Mouse (Mus musculus) liver, embryonic 14.5 days (tissue): ENCODE results near the gene Hsd17b12. TPM values are rescaled to one million over a fixed set of nuclear protein-coding genes. Genes with fewer than 3 reads are reported as not detected.

Experiments used
- ATAC-seq: fragments of 200-750 bp; cut with Nextera tagmentation; 2 replicates; pipeline ENCODE4 v1.8.0; 2017; ENCODE audit warnings: moderate number of reproducible peaks, mild to moderate bottlenecking, moderate library complexity; ENCODE audit not compliant: insufficient read depth
- DNase-seq, 3 experiments: peaks; one replicate each; pipeline ENCODE4 v3.0.0-alpha.2; 2012 to 2013; ENCODE audit warnings: low read depth in 3 of 3, low spot score in 3 of 3
- H3K27ac ChIP-seq: fragments of 300-500 bp; sonication (generic); 2 replicates; pipeline ENCODE4 v1.5.1; 2014; ENCODE audit warnings: moderate library complexity, mild to moderate bottlenecking, control low read depth, inconsistent platforms
- H3K27me3 ChIP-seq: fragments of 300-500 bp; sonication (generic); 2 replicates; pipeline ENCODE4 v1.6.1; 2014; ENCODE audit warnings: mild to moderate bottlenecking, low read length, moderate library complexity; ENCODE audit not compliant: control insufficient read depth, insufficient read depth
- H3K36me3 ChIP-seq: fragments of 300-500 bp; sonication (generic); replicated peaks from 2 replicates; pipeline ENCODE4 v1.6.1; 2014; ENCODE audit warnings: low read depth; ENCODE audit not compliant: control insufficient read depth, insufficient read depth
- H3K4me1 ChIP-seq, 2 experiments: fragments of 200-500 bp in 1 of 2; fragments of 300-500 bp in 1 of 2; sonication (generic) in 1 of 2; replicated peaks; 2 replicates each; pipeline ENCODE4 v1.6.1; 2012 to 2014; ENCODE audit warnings: antibody characterized with exemption in 1 of 2, inconsistent platforms in 1 of 2, low read length in 1 of 2; ENCODE audit not compliant: control insufficient read depth in 2 of 2, insufficient read depth in 2 of 2
- H3K4me2 ChIP-seq: fragments of 300-500 bp; sonication (generic); 2 replicates; pipeline ENCODE4 v1.6.1; 2014; ENCODE audit warnings: low read depth, mild to moderate bottlenecking, control low read depth, moderate library complexity
- H3K4me3 ChIP-seq, 2 experiments: fragments of 200-500 bp in 1 of 2; fragments of 300-500 bp in 1 of 2; sonication (generic) in 1 of 2; 2 replicates each; pipeline ENCODE4 v1.5.1; 2012 to 2014; ENCODE audit warnings: low read depth in 2 of 2, low read length in 2 of 2, mild to moderate bottlenecking in 2 of 2, control low read depth in 1 of 2, inconsistent platforms in 1 of 2, moderate library complexity in 1 of 2; ENCODE audit not compliant: insufficient read depth in 1 of 2
- H3K9ac ChIP-seq: fragments of 300-500 bp; sonication (generic); replicated peaks from 2 replicates; pipeline ENCODE4 v1.6.1; 2014; ENCODE audit warnings: mild to moderate bottlenecking, control low read depth, moderate library complexity
- H3K9me3 ChIP-seq: fragments of 300-500 bp; sonication (generic); 2 replicates; pipeline ENCODE4 v1.6.1; 2016; ENCODE audit warnings: low read length, mixed read lengths; ENCODE audit not compliant: control insufficient read depth
- CTCF ChIP-seq: IDR thresholded peaks from 2 replicates; pipeline ENCODE4 v1.5.1; 2016; ENCODE audit warnings: antibody characterized with exemption, low read depth, control low read depth
- EP300 ChIP-seq: IDR thresholded peaks from 2 replicates; pipeline ENCODE4 v1.6.1; 2016; ENCODE audit warnings: antibody characterized with exemption, low read depth
- WGBS: fragments of 180-500 bp; shearing (Covaris S2); extraction: QIAGEN DNeasy Blood & Tissue Kit; methylation state at CpG from one replicate; pipeline ENCODE4 v1.1.7; 2014; ENCODE audit not compliant: insufficient replicate concordance; 5-methylcytosine and 5-hydroxymethylcytosine counted together
- polyA plus RNA-seq, 2 experiments: library from polyadenylated mRNA; depleted of rRNA in 1 of 2; stranded (reverse) in 1 of 2; unstranded in 1 of 2; fragments of >200 nt; fragmentation: Nextera tagmentation in 1 of 2; extraction: Ambion mirVana in 1 of 2; gene quantifications; 2 replicates each; pipeline versions ENCODE4 v1.2.1 to v1.2.3; 2012 to 2014

Gene Hsd17b12
- polyA plus RNA-seq (2012; rRNA removed) (20.5 and 31.7 TPM in 2 replicates), polyA plus RNA-seq (2014; fragmentation: Nextera tagmentation; extraction: Ambion mirVana) (59.3 and 61.9 TPM in 2 replicates)

GRCm38 (mm10) chr2:94157592-94158519 lies at the start of gene Hsd17b12:
Gene Hsd17b12, minus strand, starts transcription at chr2:94157964.
- H3K36me3 ChIP-seq, result no peaks in the 10 kb centered on the region
- ATAC-seq, result peak; percentile 98
- H3K4me2 ChIP-seq, result peak within 1 kb of the TSS; percentile 81
- H3K9me3 ChIP-seq, result no peaks in the 10 kb centered on the region
- H3K4me3 ChIP-seq, result peak within 1 kb of the TSS; percentile 67 to 81
- TF ChIP-seq EP300, result no peak
- TF ChIP-seq CTCF, result peak; percentile 22; the same call in 1 of the 2 replicates
- under 1% methylated on average over 69 of the region's 69 CpGs for WGBS
- H3K27ac ChIP-seq, result peak within 1 kb of the TSS; percentile 55
- H3K27me3 ChIP-seq, result no peaks in the 10 kb centered on the region
- peaks cover 5 to 13% of the 10 kb centered on the region in 2 experiments for H3K4me1 ChIP-seq
- H3K9ac ChIP-seq, result peak within 1 kb of the TSS; percentile 88
- peak; percentile 100 for DNase-seq

- Histone ChIP-seq H3K9me3 (no peaks in the 10 kb centered on the region), H3K4me3 (no peak overlapping the region), H3K4me2 (no peak overlapping the region), H3K27ac (no peak overlapping the region), H3K27me3 (no peaks in the 10 kb centered on the region; the same call in 1 of the 2 replicates), H3K36me3 (no peaks in the 10 kb centered on the region), H3K9ac (no peak overlapping the region), H3K4me1 (no peaks in the 10 kb centered on the region)
- TF ChIP-seq EP300 (no peak), CTCF (no peak)
- no peak for ATAC-seq
- no peak for DNase-seq
- 81% methylated on average over 2 of the region's 2 CpGs for WGBS
Measured at GRCm38 (mm10) chr2:94184906-94185305, 27.1 kb upstream of the Hsd17b12 start.

- TF ChIP-seq EP300 (no peak), CTCF (no peak)
- H3K4me2 ChIP-seq, result no peak overlapping the region
- no peaks in the 10 kb centered on the region for H3K4me1 ChIP-seq
- H3K27me3 ChIP-seq, result no peaks in the 10 kb centered on the region; the same call in 1 of the 2 replicates
- H3K4me3 ChIP-seq, result no peak overlapping the region
- H3K36me3 ChIP-seq, result no peaks in the 10 kb centered on the region
- no peaks in the 10 kb centered on the region for H3K9me3 ChIP-seq
- no peak overlapping the region for H3K27ac ChIP-seq
- ATAC-seq (no peak), DNase-seq (no peak)
- no peak overlapping the region for H3K9ac ChIP-seq
- WGBS, result 29% methylated on average over 6 of the region's 6 CpGs
Measured at GRCm38 (mm10) chr2:94184142-94184541, 26.4 kb upstream of the Hsd17b12 start.

- Histone ChIP-seq H3K4me2 (peak overlapping the region; percentile 82), H3K4me3 (peak overlapping the region in 1 of 2 experiments; percentile 90; a peak in 2 of 4 replicates), H3K4me1 (peaks cover 5 to 8% of the 10 kb centered on the region in 2 experiments), H3K36me3 (no peaks in the 10 kb centered on the region), H3K9me3 (no peaks in the 10 kb centered on the region), H3K27ac (no peak overlapping the region), H3K9ac (no peak overlapping the region; the same call in 1 of the 2 replicates), H3K27me3 (no peaks in the 10 kb centered on the region; the same call in 1 of the 2 replicates)
- DNase-seq, result no peak
- WGBS, result 0% methylated on average over 3 of the region's 3 CpGs
- TF ChIP-seq CTCF (no peak), EP300 (no peak)
- no peak for ATAC-seq
Measured at GRCm38 (mm10) chr2:94179030-94179407, 21.3 kb upstream of the Hsd17b12 start.
